Comparison of ENCODE assay signal across 7 mouse cellular contexts in genomic region chr8:120493508-120494464, GRCm38 (mm10).
DNase-seq lines count a peak whose midpoint lies in the region; ATAC-seq lines count a peak whose summit lies in the region.

No protein-coding gene starts in this region.

- peak overlapping the region; percentile 1; the same call in 1 of the 2 replicates for H3K9ac ChIP-seq in kidney, embryonic 14.5 days (ENCODE audit: low read depth, low read length)
- 0 out of 2 replicates have a peak overlapping the region, but pooled peaks have one; percentile 26 for H3K9ac ChIP-seq in forebrain, embryonic 12.5 days
- H3K9ac ChIP-seq in hindbrain, embryonic 14.5 days, result peak overlapping the region; percentile 50
- H3K9ac ChIP-seq in midbrain, embryonic 14.5 days (replicated peaks; ENCODE audit: low read length), result peak overlapping the region; percentile 45; the same call in 1 of the 2 replicates

- no peaks in the 10 kb centered on the region for H3K9me3 ChIP-seq in kidney, embryonic 14.5 days (ENCODE audit: control insufficient read depth, low read length)
- H3K9me3 ChIP-seq in forebrain, embryonic 12.5 days, result no peaks in the 10 kb centered on the region
- no peaks in the 10 kb centered on the region for H3K9me3 ChIP-seq in hindbrain, embryonic 14.5 days (ENCODE audit: control insufficient read depth, low read length)
- H3K9me3 ChIP-seq in midbrain, embryonic 14.5 days (ENCODE audit: control insufficient read depth, low read length), result no peaks in the 10 kb centered on the region

- peak overlapping the region; percentile 80 for H3K27ac ChIP-seq in kidney, embryonic 14.5 days (ENCODE audit: low read depth, low read length)
- H3K27ac ChIP-seq in forebrain, embryonic 12.5 days, result 0 out of 2 replicates have a peak overlapping the region, but pooled peaks have one; percentile 48
- no peak overlapping the region for H3K27ac ChIP-seq in hindbrain, embryonic 14.5 days
- H3K27ac ChIP-seq in midbrain, embryonic 14.5 days (replicated peaks; ENCODE audit: low read depth, low read length), result peak overlapping the region; percentile 57; the same call in 1 of the 2 replicates

- H3K36me3 ChIP-seq in kidney, embryonic 14.5 days (ENCODE audit: control insufficient read depth, insufficient read depth, low read length), result no peaks in the 10 kb centered on the region
- no peaks in the 10 kb centered on the region for H3K36me3 ChIP-seq in forebrain, embryonic 12.5 days (replicated peaks)
- H3K36me3 ChIP-seq in hindbrain, embryonic 14.5 days (replicated peaks; ENCODE audit: control insufficient read depth, insufficient read depth), result no peaks in the 10 kb centered on the region
- H3K36me3 ChIP-seq in midbrain, embryonic 14.5 days (ENCODE audit: control insufficient read depth, insufficient read depth, low read length), result no peaks in the 10 kb centered on the region

- no peak overlapping the region for H3K4me3 ChIP-seq in kidney, embryonic 14.5 days (ENCODE audit: low read length)
- no peak overlapping the region; the same call in 1 of the 2 replicates for H3K4me3 ChIP-seq in forebrain, embryonic 12.5 days (replicated peaks)
- H3K4me3 ChIP-seq in hindbrain, embryonic 14.5 days (replicated peaks; ENCODE audit: low read length), result peak overlapping the region; percentile 87; the same call in 1 of the 2 replicates
- H3K4me3 ChIP-seq in midbrain, embryonic 14.5 days (replicated peaks; ENCODE audit: low read depth, low read length), result peak overlapping the region; percentile 91

- no peak for ATAC-seq in kidney, embryonic 14.5 days (ENCODE audit: low FRiP score, low TSS enrichment)
- ATAC-seq in forebrain, embryonic 12.5 days (ENCODE audit: low FRiP score), result no peak
- ATAC-seq in hindbrain, embryonic 14.5 days (ENCODE audit: low FRiP score), result no peak
- no peak for ATAC-seq in midbrain, embryonic 14.5 days (ENCODE audit: low FRiP score, low TSS enrichment)

- no peak for DNase-seq in kidney, adult 18-20 months
- DNase-seq in hindbrain, embryonic 14.5 days (ENCODE audit: low spot score), result no peak
- DNase-seq in midbrain, embryonic 14.5 days, result no peak
- no peak for DNase-seq in spleen, postnatal 10 days (ENCODE audit: low spot score in 2 of 2)
- no peak for DNase-seq in frontal cortex, postnatal 36 days (ENCODE audit: low spot score in 2 of 2)

- H3K4me1 ChIP-seq in kidney, embryonic 14.5 days (ENCODE audit: control insufficient read depth, insufficient read depth, low read length), result peaks cover 89% of the 10 kb centered on the region
- H3K4me1 ChIP-seq in forebrain, embryonic 12.5 days, result peaks cover 92% of the 10 kb centered on the region
- H3K4me1 ChIP-seq in hindbrain, embryonic 14.5 days (replicated peaks; ENCODE audit: control insufficient read depth, insufficient read depth, low read length), result peaks cover 77% of the 10 kb centered on the region
- peaks cover 84% of the 10 kb centered on the region for H3K4me1 ChIP-seq in midbrain, embryonic 14.5 days (ENCODE audit: control insufficient read depth, insufficient read depth, low read length)

- 38% methylated on average over 16 of the region's 16 CpGs for WGBS in kidney, embryonic 14.5 days
- WGBS in forebrain, embryonic 12.5 days, result 60% methylated on average over 16 of the region's 16 CpGs
- WGBS in hindbrain, embryonic 14.5 days, result 52% methylated on average over 16 of the region's 16 CpGs
- 58% methylated on average over 16 of the region's 16 CpGs for WGBS in midbrain, embryonic 14.5 days

- 0 out of 2 replicates have a peak overlapping the region, but pooled peaks have one; percentile 15 for H3K4me2 ChIP-seq in kidney, embryonic 14.5 days (replicated peaks; ENCODE audit: low read depth, low read length)
- H3K4me2 ChIP-seq in forebrain, embryonic 12.5 days, result peak overlapping the region; percentile 96
- peak overlapping the region; percentile 98 for H3K4me2 ChIP-seq in hindbrain, embryonic 14.5 days (replicated peaks)
- peak overlapping the region; percentile 95 for H3K4me2 ChIP-seq in midbrain, embryonic 14.5 days (ENCODE audit: low read length)

- no peaks in the 10 kb centered on the region for H3K27me3 ChIP-seq in kidney, embryonic 14.5 days (ENCODE audit: control insufficient read depth, insufficient read depth, low read length)
- no peaks in the 10 kb centered on the region for H3K27me3 ChIP-seq in forebrain, embryonic 12.5 days
- H3K27me3 ChIP-seq in hindbrain, embryonic 14.5 days (ENCODE audit: control insufficient read depth, insufficient read depth, low read length), result no peaks in the 10 kb centered on the region
- H3K27me3 ChIP-seq in midbrain, embryonic 14.5 days (ENCODE audit: control insufficient read depth, insufficient read depth, low read length), result no peaks in the 10 kb centered on the region

Comparison
In these comparisons a context has a peak if more than half of its experiments do, and no peak if none do; other contexts are left out.
1. H3K4me2 ChIP-seq: peak in every context shown above with its lines; median percentile 98 in hindbrain, embryonic 14.5 days; 96 in forebrain, embryonic 12.5 days; 95 in midbrain, embryonic 14.5 days; 15 in kidney, embryonic 14.5 days.
2. H3K4me3 ChIP-seq: peak in hindbrain, embryonic 14.5 days (single experiment) and midbrain, embryonic 14.5 days (single experiment); none in kidney, embryonic 14.5 days (single experiment) and forebrain, embryonic 12.5 days (single experiment).
3. Peak in every context shown above with its lines, with median percentiles within 50 percentile points of each other: H3K9ac ChIP-seq.